Mouse (Mus musculus) stomach, postnatal 0 days (tissue): Measurements from ENCODE around the gene Ankmy1.

ENCODE experiments used
- CTCF ChIP-seq: IDR thresholded peaks from 2 replicates; pipeline ENCODE4 v1.5.1; 2016; ENCODE audit warnings: antibody characterized with exemption, low read depth, mild to moderate bottlenecking, moderate library complexity
- EP300 ChIP-seq: optimal IDR thresholded peaks from 2 replicates; pipeline ENCODE3; 2016; ENCODE audit warnings: antibody characterized with exemption

DNA sequence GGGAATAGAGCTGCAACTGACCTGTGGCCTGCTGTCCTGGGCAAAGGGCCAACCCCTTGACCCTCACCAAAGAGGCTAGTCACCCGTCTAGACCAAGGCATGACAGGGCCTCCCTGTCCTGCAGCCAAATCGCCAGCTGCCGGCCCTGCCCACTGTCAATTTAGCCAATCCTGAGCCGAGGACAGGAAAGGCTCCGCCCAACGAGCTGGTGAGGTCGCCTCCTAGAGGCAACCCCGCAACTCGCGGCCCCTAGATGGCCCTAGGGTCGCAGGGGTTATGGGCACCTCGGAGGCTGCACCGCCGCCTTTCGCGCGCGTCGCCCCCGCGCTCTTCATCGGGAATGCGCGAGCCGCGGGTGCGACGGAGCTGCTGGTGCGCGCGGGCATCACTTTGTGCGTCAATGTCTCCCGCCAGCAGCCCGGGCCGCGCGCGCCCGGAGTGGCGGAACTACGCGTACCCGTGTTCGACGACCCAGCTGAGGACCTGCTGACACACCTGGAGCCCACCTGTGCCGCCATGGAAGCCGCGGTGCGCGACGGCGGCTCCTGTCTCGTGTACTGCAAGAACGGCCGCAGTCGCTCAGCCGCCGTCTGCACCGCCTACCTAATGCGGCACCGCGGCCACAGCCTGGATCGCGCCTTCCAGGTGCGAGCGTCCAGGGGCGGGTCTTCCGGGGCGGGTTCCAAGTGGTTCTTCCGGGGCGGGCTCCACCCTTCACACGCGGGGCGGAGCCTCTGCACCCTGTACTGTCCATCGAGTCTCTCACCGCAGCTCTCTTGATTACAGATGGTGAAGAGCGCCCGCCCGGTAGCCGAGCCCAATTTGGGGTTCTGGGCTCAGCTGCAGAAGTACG lies 4.3 kb upstream of the Ankmy1 start, which contains the start of gene Dusp28:
- TF ChIP-seq EP300 (no peak), CTCF (peak; percentile 82)
